Mouse (Mus musculus) bone marrow, adult 2 months (tissue): ENCODE measurements around the gene Pafah1b1.

Source experiments
- CTCF ChIP-seq: fragments of 200-500 bp; IDR thresholded peaks from 2 replicates; pipeline ENCODE4 v1.5.1; 2011; ENCODE audit warnings: low read length, control low read depth; ENCODE audit not compliant: control insufficient read depth, insufficient read depth
- POLR2A ChIP-seq: fragments of 200-500 bp; IDR thresholded peaks from 2 replicates; pipeline ENCODE4 v1.6.1; 2011; ENCODE audit warnings: low read depth, mild to moderate bottlenecking, control low read depth, low read length, borderline replicate concordance; ENCODE audit not compliant: control insufficient read depth

GRCm38 (mm10) chr11:74710671-74711070 lies 13.8 kb downstream of the Pafah1b1 start:
- TF ChIP-seq CTCF (no peak), POLR2A (no peak)
